Mouse (Mus musculus) bone marrow macrophage, adult 2 months (primary cell): Measurements from ENCODE around the gene Themis2. TPM values are rescaled to one million over a fixed set of nuclear protein-coding genes. Genes with fewer than 3 reads are reported as not detected.
A peak's percentile ranks its signal among the peaks of the same experiment; 100 is the strongest.

Source experiments
- H3K27ac ChIP-seq: 2 replicates; pipeline ENCODE4 v1.5.1; 2012; ENCODE audit warnings: low read depth, low read length; ENCODE audit not compliant: insufficient read depth
- H3K4me1 ChIP-seq: 2 replicates; pipeline ENCODE4 v1.6.1; 2012; ENCODE audit warnings: low read length; ENCODE audit not compliant: control insufficient read depth, insufficient read depth
- H3K4me3 ChIP-seq: 2 replicates; pipeline ENCODE4 v1.5.1; 2012; ENCODE audit warnings: mild to moderate bottlenecking, low read length, moderate library complexity; ENCODE audit not compliant: insufficient read depth
- CTCF ChIP-seq: IDR thresholded peaks from 2 replicates; pipeline ENCODE4 v1.5.1; 2012; ENCODE audit warnings: low read depth, mild to moderate bottlenecking, low read length, moderate library complexity
- POLR2A ChIP-seq: IDR thresholded peaks from 2 replicates; pipeline ENCODE4 v1.6.1; 2012; ENCODE audit warnings: mild to moderate bottlenecking, low read depth, low read length, borderline replicate concordance
- polyA plus RNA-seq: library from polyadenylated mRNA; stranded (reverse); fragments of >200 nt; gene quantifications from 2 replicates; pipeline ENCODE4 v1.2.4, GENCODE M21; 2012; ENCODE audit not compliant: missing spikeins, insufficient read depth, insufficient read length

The Themis2 gene
- polyA plus RNA-seq = 132 and 141 TPM in 2 replicates

DNA sequence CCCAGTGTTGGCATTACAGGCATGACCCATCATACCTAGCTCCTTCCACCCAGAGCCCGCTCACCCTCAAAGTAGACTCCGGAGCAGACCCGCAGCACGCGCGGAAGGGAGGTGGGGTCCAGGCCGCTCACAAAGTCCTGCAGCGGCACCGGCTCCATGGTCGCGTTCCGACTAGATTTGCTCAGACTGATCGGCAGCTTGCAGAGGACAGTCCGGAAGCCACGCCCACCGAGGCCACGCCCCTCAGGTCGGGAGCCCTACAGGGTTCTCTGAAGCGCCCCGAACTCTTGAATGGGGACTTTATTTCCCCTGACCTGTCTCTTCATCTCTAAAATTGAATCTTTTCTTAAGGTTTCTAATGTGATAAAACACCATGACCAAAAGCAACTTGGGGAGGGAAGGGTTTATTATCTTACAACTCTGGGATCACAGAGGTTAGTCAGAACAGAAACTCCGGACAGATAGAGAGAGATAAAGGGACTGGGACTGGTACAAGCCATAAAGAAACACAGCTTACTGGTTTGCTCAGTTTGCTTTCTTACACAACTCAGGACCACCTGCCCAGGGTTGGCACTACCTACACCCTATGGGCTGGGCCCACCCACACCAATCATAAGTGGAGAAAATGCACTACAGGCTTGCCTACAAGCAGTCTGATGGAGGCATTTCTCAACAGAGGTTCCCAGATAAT is at the start of gene Themis2:
Gene Themis2, minus strand, starts transcription at position 192 of the 691 bp plus-strand sequence.
- TF ChIP-seq CTCF (no peak), POLR2A (no peak)
- Histone ChIP-seq H3K27ac (peak within 1 kb of the TSS; percentile 85), H3K4me1 (peaks cover 32% of the 10 kb centered on the region), H3K4me3 (peak within 1 kb of the TSS; percentile 96)

DNA sequence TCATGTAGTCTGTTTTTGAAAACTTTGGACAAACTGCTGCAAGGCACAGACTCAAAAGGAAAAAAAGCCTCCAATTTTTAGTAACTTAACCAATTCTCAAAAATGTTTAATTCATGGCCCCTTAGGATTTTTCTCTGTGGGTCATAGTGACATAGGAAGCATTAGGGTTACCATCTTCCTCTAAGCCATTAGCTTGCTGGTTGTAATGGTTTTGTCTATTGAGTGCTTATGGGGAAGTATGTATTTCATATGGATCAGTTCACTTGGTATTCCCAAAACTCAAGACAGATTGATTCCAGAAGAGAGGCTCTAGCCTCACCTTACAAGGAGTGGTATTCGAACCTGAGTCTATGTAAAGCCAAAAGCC is 47.5 kb upstream of the Themis2 start:
- H3K27ac ChIP-seq = peak overlapping the region; percentile 46; the same call in 1 of the 2 replicates
- peaks cover 9% of the 10 kb centered on the region for H3K4me1 ChIP-seq
- TF ChIP-seq POLR2A (no peak), CTCF (no peak)
- H3K4me3 ChIP-seq = peak overlapping the region; percentile 99; the same call in 1 of the 2 replicates

DNA sequence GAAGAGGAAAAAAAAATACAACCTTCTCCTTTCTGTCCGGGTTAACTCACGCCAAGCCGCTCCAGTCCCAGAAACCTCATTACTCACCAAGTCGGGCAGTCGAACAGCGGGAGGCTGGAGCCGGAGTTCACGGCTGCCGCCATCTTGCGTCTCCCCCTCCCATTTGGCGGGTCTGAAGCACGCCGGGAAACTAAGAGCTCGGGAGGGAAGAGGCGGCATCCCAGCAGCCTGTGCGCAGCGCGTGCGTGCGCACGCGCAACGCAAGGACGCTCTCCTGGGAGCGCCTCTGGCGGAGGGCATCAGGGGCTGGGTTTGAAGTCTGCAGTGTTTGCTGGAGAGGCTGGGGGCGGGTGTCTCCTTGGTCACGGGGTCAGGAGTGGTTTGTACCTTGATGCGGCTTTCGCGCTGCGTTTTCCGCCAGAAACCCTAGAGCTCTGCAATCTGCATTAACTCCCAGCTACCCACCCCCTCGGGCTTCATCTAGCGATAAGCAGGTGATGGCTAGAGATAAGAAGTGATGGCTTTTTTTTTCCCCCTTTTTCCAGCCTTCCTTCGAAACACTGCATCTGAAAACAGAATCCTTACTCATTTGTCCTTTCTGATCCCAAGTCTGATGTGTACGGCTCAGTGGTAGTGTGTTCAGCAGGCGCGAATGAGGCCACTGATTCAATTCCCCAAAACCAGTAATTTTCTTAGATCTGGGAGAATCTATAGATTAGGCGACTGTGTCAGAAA is 47.0 kb upstream of the Themis2 start, which contains the start of gene Ppp1r8:
Gene Ppp1r8, minus strand, starts transcription at position 200 of the 735 bp plus-strand sequence.
- Histone ChIP-seq H3K27ac (peak within 1 kb of the TSS; percentile 60), H3K4me3 (peak within 1 kb of the TSS; percentile 99), H3K4me1 (peaks cover 14% of the 10 kb centered on the region)
- TF ChIP-seq POLR2A = peak; percentile 89; the same call in 1 of the 2 replicates
- TF ChIP-seq CTCF = no peak

DNA sequence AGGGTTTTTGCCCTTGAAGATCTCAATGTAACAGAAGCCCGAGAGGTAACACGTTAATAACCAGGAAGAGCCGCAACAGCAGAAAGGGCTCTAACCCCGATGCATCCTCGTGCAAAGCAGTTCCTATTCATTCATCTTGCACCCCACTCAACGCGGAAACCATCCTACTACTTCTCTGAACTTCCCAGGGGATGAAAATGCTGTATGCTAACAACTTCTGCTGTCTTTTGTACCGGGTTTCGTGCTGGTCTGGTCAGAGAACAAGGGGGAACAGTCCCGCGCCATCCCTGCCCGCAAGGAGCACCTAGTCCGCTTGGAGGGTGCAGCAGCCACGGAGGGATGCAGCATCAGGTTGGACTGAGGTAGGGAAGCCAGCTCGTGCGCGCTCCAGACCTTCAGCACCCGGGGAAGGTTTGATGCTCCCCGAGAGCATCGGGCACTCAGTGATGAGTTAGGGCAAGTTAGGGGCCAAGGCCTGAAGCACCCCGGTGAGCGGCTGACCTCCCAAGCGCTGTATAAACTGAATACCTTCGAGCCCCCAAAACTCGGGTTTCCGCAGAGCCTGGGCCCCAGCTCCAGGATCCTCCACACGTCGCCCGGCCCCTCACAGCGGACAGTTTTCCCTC is 46.2 kb upstream of the Themis2 start:
- H3K27ac ChIP-seq = peak overlapping the region; percentile 60
- H3K4me1 ChIP-seq = peaks cover 18% of the 10 kb centered on the region
- H3K4me3 ChIP-seq = peak overlapping the region; percentile 99
- TF ChIP-seq CTCF (no peak), POLR2A (no peak)

DNA sequence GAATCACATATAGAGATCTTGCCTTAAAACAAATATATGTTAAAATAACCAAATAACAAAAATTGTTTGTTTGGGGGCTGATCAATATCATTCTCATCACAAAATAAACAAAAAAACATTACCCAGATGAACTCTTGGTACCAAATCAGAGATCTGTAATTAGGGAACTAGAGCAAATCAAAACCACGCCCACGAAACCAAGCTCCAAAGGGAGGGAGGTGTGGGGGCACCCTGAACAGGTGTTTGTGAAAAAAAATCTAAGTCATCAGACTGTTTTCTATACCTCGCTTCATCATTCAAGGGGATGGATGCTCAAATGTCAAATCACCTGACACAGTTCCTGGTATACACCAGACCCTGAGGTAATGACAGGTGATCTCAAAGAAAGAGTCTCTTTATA is 45.3 kb upstream of the Themis2 start:
- Histone ChIP-seq H3K4me3 (peak overlapping the region; percentile 99), H3K27ac (no peak overlapping the region), H3K4me1 (peaks cover 18% of the 10 kb centered on the region)
- no peak for TF ChIP-seq CTCF
- no peak for TF ChIP-seq POLR2A

DNA sequence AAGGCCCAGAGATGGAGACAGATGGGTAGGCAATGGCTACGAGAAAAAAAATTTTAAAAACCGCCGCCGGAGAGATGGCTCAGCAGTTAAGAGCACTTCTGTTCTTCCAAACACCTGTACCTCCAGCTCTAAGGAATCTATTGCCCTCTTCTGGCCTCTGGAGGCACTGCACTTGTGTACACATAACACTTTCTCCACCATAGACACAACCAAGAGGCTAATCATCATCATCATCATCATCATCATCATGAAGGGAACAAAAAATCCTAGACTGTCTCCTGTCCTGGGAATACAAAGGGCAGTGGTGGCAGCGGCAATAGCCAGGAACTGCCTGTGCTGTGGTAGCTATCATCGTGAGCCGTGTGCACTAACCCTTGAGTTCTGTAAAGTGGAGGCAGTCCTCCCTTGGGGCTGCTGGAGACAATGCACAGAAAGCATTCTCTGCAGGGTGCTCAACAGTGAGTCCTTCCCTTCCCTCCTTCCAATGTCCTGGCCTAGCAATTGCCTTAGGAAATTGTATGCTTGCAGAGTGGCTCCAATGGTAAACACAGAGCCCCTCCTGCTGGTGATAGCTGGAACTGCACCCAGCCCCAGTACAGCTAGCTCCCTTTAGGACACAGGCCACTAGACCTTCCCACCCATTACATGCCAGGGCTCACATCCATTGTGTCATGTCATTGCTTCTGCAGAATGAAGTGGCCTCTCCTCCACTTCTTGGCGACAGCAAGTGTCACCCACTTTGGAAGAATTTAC is 27.6 kb upstream of the Themis2 start:
- TF ChIP-seq POLR2A = no peak
- peak; percentile 96 for TF ChIP-seq CTCF
- H3K4me3 ChIP-seq = no peak overlapping the region

DNA sequence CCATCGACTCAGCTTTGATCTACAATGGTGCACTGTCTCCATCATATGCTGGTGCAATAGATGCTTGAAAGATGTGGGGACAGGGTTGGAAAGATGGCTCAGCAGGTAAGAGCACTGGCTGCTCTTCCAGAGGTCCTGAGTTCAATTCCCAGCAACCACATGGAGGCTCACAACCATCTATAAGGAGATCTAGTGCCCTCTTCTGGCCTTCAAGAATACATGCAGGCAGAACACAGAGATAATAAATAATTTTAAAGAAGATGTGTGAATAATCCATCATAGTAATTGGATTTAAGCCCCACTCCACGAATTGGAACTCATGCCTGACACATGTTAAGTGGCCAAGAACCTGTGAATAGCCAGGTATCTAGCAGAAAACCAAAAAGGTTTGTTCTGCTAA is 22.3 kb upstream of the Themis2 start:
- no peak for TF ChIP-seq POLR2A
- TF ChIP-seq CTCF = no peak; the same call in 1 of the 2 replicates
- Histone ChIP-seq H3K4me3 (no peak overlapping the region), H3K27ac (no peak overlapping the region), H3K4me1 (peaks cover 31% of the 10 kb centered on the region)

More for the DNA sequence above, 27.6 kb upstream of the Themis2 start:
- peaks cover 9% of the 10 kb centered on the region for H3K4me1 ChIP-seq
- H3K27ac ChIP-seq = no peak overlapping the region

DNA sequence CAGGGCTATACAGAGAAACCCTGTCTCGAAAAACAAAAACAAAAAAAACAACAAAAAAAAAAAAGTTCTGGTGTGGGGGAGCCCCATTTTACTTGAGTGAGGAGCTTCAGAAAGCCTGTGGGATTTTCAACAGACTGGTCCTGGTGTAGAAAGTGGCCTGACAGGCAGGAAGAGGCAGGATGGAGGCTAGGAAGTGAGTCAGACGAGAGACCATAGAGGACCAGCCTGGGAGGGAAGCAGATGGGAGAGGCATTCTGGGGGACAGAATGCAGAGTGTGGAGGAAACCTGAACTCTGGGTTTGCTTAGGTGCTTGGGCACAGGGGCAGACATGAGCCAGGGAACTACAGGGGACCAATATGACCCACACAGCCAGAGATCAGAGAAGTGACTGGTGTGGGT is 20.7 kb upstream of the Themis2 start:
- Histone ChIP-seq H3K4me1 (peaks cover 34% of the 10 kb centered on the region), H3K4me3 (no peak overlapping the region), H3K27ac (peak overlapping the region; percentile 98)
- TF ChIP-seq CTCF = no peak
- TF ChIP-seq POLR2A = no peak

DNA sequence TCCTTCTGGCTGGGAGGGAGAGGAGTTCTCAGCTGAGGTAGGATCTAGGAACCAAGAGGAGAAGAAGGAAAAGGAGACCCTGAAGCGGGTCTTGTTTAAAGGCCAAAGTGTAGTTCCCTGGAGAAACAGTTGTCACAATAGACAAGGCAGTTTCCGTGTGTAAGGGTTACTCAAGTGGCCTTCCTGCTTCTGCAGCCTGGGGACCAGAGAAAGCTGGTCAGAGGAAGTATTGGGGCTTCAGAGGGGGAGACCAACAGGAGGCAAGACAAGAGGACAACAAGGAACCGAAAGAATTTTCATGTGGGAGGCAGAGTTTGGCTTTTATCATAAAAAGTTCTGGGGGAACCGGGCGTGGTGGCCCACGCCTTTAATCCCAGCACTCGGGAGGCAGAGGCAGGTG is 20.2 kb upstream of the Themis2 start:
- Histone ChIP-seq H3K4me3 (no peak overlapping the region), H3K4me1 (peaks cover 34% of the 10 kb centered on the region), H3K27ac (peak overlapping the region; percentile 98)
- TF ChIP-seq CTCF = no peak
- no peak for TF ChIP-seq POLR2A
